Mouse (Mus musculus): ENCODE results near the gene Psmc1. TPM values are rescaled to one million over a fixed set of nuclear protein-coding genes. Genes with fewer than 3 reads are reported as not detected.
A peak's percentile ranks its signal among the peaks of the same experiment; 100 is the strongest.

The Psmc1 gene
- polyA plus RNA-seq (2014; fragmentation: Nextera tagmentation; extraction: Ambion mirVana), result 196 and 198 TPM in 2 replicates

DNA sequence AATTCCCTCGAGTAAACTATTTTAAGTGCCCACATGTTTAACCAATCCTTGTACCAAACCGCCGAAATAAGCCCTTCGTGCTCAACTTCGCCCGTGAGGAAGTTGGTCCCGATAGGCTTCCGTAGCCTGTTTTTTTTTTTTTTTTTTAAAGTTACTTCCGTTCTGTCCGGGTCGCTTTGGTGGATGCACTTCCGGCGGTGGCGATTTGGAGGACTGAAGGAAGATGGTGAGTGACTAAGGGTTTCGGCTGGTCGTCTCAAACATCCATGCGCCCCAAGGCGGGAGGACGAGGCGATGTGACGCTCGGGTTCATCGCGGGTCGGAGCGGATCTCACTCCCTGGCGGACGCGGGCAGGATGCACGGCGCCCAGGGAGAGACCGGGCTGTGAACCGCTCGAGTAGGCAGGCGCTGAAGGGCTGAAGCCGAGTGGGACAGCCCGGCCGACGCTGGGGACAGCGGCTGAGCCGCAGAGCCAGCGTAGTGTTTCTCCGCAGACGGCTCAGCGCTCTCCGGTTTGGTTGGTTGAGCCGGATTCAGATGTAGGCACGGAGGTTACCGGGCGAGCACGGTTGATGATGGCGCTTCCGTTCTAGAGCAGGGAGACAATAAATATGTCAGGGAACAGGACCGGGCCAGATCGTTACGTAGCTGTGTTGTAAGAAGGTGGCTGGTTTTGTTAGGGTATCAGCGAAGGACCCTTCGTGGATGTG, at the start of gene Psmc1:
Gene Psmc1, plus strand, starts transcription at position 169 of the 711 bp plus-strand sequence.
- Histone ChIP-seq H3K27me3 (ENCODE audit: control insufficient read depth, insufficient read depth, low read length) (no peaks in the 10 kb centered on the region), H3K4me2 (ENCODE audit: low read length) (peak within 1 kb of the TSS; percentile 87), H3K27ac (replicated peaks in 1 of 2; ENCODE audit: control insufficient read depth in 1 of 2, insufficient read depth in 1 of 2, low read depth in 2 of 2, low read length in 2 of 2) (peak within 1 kb of the TSS; percentile 71 to 90), H3K4me3 (ENCODE audit: control insufficient read depth in 1 of 2, insufficient read depth in 1 of 2, low read depth in 1 of 2, low read length in 2 of 2) (peak within 1 kb of the TSS; percentile 75 to 92), H3K9ac (ENCODE audit: low read length) (peak within 1 kb of the TSS; percentile 97), H3K9me3 (ENCODE audit: control insufficient read depth, low read length) (no peaks in the 10 kb centered on the region), H3K4me1 (ENCODE audit: control insufficient read depth in 2 of 2, insufficient read depth in 2 of 2, low read length in 2 of 2) (peaks cover 2 to 14% of the 10 kb centered on the region in 2 experiments; a peak in 3 of 4 replicates), H3K36me3 (ENCODE audit: control insufficient read depth, insufficient read depth, low read length) (peaks cover 34% of the 10 kb centered on the region)
- ATAC-seq (ENCODE audit: insufficient number of reproducible peaks, insufficient read depth, low FRiP score, low read depth), result peak; percentile 67
- WGBS, result under 1% methylated on average over 58 of the region's 58 CpGs

DNA sequence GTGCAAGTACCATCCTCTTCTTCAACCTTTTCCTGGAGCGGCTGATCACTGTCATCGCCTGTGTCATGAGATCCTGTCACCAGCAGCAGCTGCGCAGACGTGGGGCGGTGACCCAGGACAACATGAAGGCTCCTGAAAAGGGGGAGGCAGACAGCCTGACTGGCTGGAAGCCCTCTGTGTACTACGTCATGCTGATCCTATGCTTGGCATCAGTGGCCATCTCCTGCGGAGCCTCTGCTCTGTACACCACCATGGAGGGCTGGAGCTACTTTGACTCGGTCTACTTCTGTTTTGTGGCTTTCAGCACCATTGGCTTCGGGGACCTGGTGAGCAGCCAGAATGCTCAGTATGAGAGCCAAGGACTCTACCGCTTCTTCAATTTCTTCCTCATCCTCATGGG, 48.9 kb upstream of the Psmc1 start:
- no peaks in the 10 kb centered on the region for H3K36me3 ChIP-seq (ENCODE audit: control insufficient read depth, insufficient read depth, low read length)
- no peaks in the 10 kb centered on the region; a peak in 1 of 4 replicates for H3K4me1 ChIP-seq (ENCODE audit: control insufficient read depth in 2 of 2, insufficient read depth in 2 of 2, low read length in 2 of 2)
- ATAC-seq (ENCODE audit: insufficient number of reproducible peaks, insufficient read depth, low FRiP score, low read depth), result no peak
- 77% methylated on average over 10 of the region's 10 CpGs for WGBS
- no peak overlapping the region for H3K4me3 ChIP-seq (ENCODE audit: control insufficient read depth in 1 of 2, insufficient read depth in 1 of 2, low read depth in 1 of 2, low read length in 2 of 2)
- no peaks in the 10 kb centered on the region for H3K9me3 ChIP-seq (ENCODE audit: control insufficient read depth, low read length)
- H3K27me3 ChIP-seq (ENCODE audit: control insufficient read depth, insufficient read depth, low read length), result no peaks in the 10 kb centered on the region
- H3K4me2 ChIP-seq (ENCODE audit: low read length), result no peak overlapping the region
- H3K27ac ChIP-seq (replicated peaks in 1 of 2; ENCODE audit: control insufficient read depth in 1 of 2, insufficient read depth in 1 of 2, low read depth in 2 of 2, low read length in 2 of 2), result no peak overlapping the region
- H3K9ac ChIP-seq (ENCODE audit: low read length), result no peak overlapping the region

DNA sequence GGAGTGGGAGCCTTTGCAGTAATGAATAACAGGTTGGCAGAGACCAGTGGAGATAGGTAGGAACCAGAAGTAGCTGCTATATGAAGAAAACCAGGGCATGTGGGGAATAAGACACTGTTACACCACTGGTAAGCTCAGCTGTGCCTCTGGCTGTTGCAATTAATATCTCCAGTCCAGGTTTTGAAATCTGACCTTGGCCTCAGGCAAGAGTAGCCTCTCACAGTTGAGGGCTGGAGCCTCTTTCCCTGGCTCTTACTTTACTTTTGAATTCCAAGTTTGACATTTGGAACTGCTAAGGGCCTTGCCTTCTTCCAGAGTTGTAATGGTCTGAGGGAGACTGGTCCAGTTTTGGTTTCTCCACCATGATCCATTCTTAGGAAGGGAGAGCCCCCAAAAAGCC, 48.1 kb upstream of the Psmc1 start:
- H3K4me1 ChIP-seq (ENCODE audit: control insufficient read depth in 2 of 2, insufficient read depth in 2 of 2, low read length in 2 of 2), result no peaks in the 10 kb centered on the region; a peak in 1 of 4 replicates
- no peak overlapping the region for H3K9ac ChIP-seq (ENCODE audit: low read length)
- no peaks in the 10 kb centered on the region for H3K9me3 ChIP-seq (ENCODE audit: control insufficient read depth, low read length)
- H3K36me3 ChIP-seq (ENCODE audit: control insufficient read depth, insufficient read depth, low read length), result no peaks in the 10 kb centered on the region
- no peak overlapping the region for H3K27ac ChIP-seq (replicated peaks in 1 of 2; ENCODE audit: control insufficient read depth in 1 of 2, insufficient read depth in 1 of 2, low read depth in 2 of 2, low read length in 2 of 2)
- H3K27me3 ChIP-seq (ENCODE audit: control insufficient read depth, insufficient read depth, low read length), result no peaks in the 10 kb centered on the region
- no peak overlapping the region for H3K4me2 ChIP-seq (ENCODE audit: low read length)
- H3K4me3 ChIP-seq (ENCODE audit: control insufficient read depth in 1 of 2, insufficient read depth in 1 of 2, low read depth in 1 of 2, low read length in 2 of 2), result no peak overlapping the region
- no peak for ATAC-seq (ENCODE audit: insufficient number of reproducible peaks, insufficient read depth, low FRiP score, low read depth)

DNA sequence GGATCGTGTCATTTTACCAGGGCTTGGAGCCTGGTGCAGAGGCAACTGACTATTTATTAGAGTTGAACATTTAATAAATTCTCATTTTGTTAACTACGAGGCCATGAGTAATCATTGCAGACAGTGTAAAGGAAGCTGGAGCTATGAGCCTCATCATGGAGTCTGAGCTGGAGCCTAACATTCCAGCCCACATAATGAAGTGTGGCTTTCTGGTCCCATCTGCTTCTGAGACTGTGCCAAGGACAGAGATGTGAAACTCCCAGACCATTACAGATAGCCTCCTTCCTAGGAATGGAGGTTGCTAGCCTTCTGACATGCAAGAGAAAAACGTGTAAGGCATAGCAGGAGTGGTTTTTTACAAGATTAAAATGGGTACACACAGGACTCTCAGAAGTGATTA, 47.4 kb upstream of the Psmc1 start:
- Histone ChIP-seq H3K27ac (replicated peaks in 1 of 2; ENCODE audit: control insufficient read depth in 1 of 2, insufficient read depth in 1 of 2, low read depth in 2 of 2, low read length in 2 of 2) (no peak overlapping the region), H3K4me1 (ENCODE audit: control insufficient read depth in 2 of 2, insufficient read depth in 2 of 2, low read length in 2 of 2) (no peaks in the 10 kb centered on the region; a peak in 1 of 4 replicates), H3K27me3 (ENCODE audit: control insufficient read depth, insufficient read depth, low read length) (no peaks in the 10 kb centered on the region), H3K9me3 (ENCODE audit: control insufficient read depth, low read length) (no peaks in the 10 kb centered on the region), H3K36me3 (ENCODE audit: control insufficient read depth, insufficient read depth, low read length) (no peaks in the 10 kb centered on the region), H3K4me2 (ENCODE audit: low read length) (no peak overlapping the region), H3K4me3 (ENCODE audit: control insufficient read depth in 1 of 2, insufficient read depth in 1 of 2, low read depth in 1 of 2, low read length in 2 of 2) (no peak overlapping the region), H3K9ac (ENCODE audit: low read length) (no peak overlapping the region)
- WGBS, result 64% methylated on average over 3 of the region's 3 CpGs
- ATAC-seq (ENCODE audit: insufficient number of reproducible peaks, insufficient read depth, low FRiP score, low read depth), result no peak

DNA sequence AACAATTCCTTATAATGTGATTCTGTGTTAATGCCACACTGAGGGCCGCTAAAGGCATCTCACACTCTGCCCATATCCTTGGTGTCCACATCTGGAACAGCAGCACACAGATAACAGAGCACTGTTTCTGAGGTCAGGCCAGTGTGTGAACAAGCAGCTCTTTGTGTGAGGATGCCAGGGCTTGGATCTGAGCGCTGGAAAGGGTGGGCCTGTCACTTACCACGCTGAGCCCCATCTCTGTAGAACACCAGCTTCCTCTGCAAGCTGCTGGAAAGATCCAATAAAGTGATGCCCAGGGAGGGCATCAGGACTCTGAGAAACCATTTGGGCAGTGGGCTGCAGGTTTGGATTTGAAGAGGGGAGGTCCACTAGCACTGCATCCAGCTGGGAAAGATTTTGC, 44.8 kb upstream of the Psmc1 start:
- H3K4me3 ChIP-seq (ENCODE audit: control insufficient read depth in 1 of 2, insufficient read depth in 1 of 2, low read depth in 1 of 2, low read length in 2 of 2), result no peak overlapping the region
- WGBS, result 50% methylated on average over 3 of the region's 3 CpGs

DNA sequence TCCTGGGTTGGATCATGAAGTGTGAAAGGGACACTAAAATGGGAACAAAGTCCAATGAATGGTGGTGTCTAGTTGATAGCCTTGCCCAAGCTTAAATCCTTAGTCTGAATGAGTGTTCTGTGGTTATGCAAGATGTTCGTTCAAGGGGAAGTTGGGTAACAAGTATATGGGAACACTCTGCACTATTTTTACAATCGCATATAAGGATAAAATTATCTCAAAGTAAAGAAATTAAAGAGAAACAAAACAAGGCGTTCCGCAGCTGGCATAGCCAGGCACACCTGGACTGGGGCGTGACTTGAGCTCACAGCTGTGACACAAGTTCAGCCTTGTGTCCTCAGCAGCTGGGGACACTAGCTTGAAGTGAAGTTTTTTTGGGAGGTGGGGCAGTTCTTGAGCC, 42.5 kb upstream of the Psmc1 start:
- Histone ChIP-seq H3K4me1 (ENCODE audit: control insufficient read depth in 2 of 2, insufficient read depth in 2 of 2, low read length in 2 of 2) (no peaks in the 10 kb centered on the region; a peak in 1 of 4 replicates), H3K9ac (ENCODE audit: low read length) (no peak overlapping the region), H3K36me3 (ENCODE audit: control insufficient read depth, insufficient read depth, low read length) (no peaks in the 10 kb centered on the region), H3K27me3 (ENCODE audit: control insufficient read depth, insufficient read depth, low read length) (no peaks in the 10 kb centered on the region), H3K9me3 (ENCODE audit: control insufficient read depth, low read length) (no peaks in the 10 kb centered on the region), H3K4me2 (ENCODE audit: low read length) (no peak overlapping the region), H3K4me3 (ENCODE audit: control insufficient read depth in 1 of 2, insufficient read depth in 1 of 2, low read depth in 1 of 2, low read length in 2 of 2) (no peak overlapping the region), H3K27ac (replicated peaks in 1 of 2; ENCODE audit: control insufficient read depth in 1 of 2, insufficient read depth in 1 of 2, low read depth in 2 of 2, low read length in 2 of 2) (no peak overlapping the region)
- WGBS, result 84% methylated on average over 5 of the region's 5 CpGs
- ATAC-seq (ENCODE audit: insufficient number of reproducible peaks, insufficient read depth, low FRiP score, low read depth), result no peak

More for the DNA sequence above, 44.8 kb upstream of the Psmc1 start:
- Histone ChIP-seq H3K4me2 (ENCODE audit: low read length) (no peak overlapping the region), H3K4me1 (ENCODE audit: control insufficient read depth in 2 of 2, insufficient read depth in 2 of 2, low read length in 2 of 2) (no peaks in the 10 kb centered on the region; a peak in 1 of 4 replicates), H3K9ac (ENCODE audit: low read length) (no peak overlapping the region), H3K27me3 (ENCODE audit: control insufficient read depth, insufficient read depth, low read length) (no peaks in the 10 kb centered on the region), H3K36me3 (ENCODE audit: control insufficient read depth, insufficient read depth, low read length) (no peaks in the 10 kb centered on the region), H3K9me3 (ENCODE audit: control insufficient read depth, low read length) (no peaks in the 10 kb centered on the region), H3K27ac (replicated peaks in 1 of 2; ENCODE audit: control insufficient read depth in 1 of 2, insufficient read depth in 1 of 2, low read depth in 2 of 2, low read length in 2 of 2) (no peak overlapping the region; a peak in 1 of 4 replicates)
- no peak for ATAC-seq (ENCODE audit: insufficient number of reproducible peaks, insufficient read depth, low FRiP score, low read depth)

DNA sequence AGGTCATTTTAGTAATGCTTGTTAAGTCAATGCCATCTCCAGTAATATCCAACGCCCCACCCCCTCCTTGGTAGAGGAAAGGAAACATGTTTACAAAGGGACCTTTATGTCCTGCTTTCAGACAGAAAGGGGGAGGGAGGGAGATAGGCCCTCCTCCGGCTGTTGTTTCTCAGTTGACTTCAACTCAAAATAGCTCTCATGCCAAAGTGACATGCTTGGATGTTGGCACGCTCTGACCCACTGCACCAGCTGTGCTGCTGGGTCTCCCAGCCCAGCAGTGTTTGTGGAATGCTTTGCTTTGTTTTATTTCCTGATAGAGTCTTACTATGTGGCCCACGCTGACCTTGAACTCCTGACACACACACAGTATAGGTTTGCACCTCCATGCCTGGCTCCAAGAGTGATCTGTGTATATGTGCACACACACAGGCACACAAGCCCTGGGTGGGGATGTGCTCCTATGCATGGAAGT, 36.7 kb upstream of the Psmc1 start:
- 29% methylated on average over 4 of the region's 4 CpGs for whole genome bisulfite sequencing
- H3K4me3 ChIP-seq (ENCODE audit: control insufficient read depth in 1 of 2, insufficient read depth in 1 of 2, low read depth in 1 of 2, low read length in 2 of 2), result no peak overlapping the region
- no peaks in the 10 kb centered on the region for H3K4me1 ChIP-seq (ENCODE audit: control insufficient read depth in 2 of 2, insufficient read depth in 2 of 2, low read length in 2 of 2)
- peaks cover 2% of the 10 kb centered on the region; the same call in 1 of the 2 replicates for H3K9me3 ChIP-seq (ENCODE audit: control insufficient read depth, low read length)
- H3K27me3 ChIP-seq (ENCODE audit: control insufficient read depth, insufficient read depth, low read length), result no peaks in the 10 kb centered on the region
- no peaks in the 10 kb centered on the region for H3K36me3 ChIP-seq (ENCODE audit: control insufficient read depth, insufficient read depth, low read length)
- no peak overlapping the region for H3K9ac ChIP-seq (ENCODE audit: low read length)
- H3K27ac ChIP-seq (replicated peaks in 1 of 2; ENCODE audit: control insufficient read depth in 1 of 2, insufficient read depth in 1 of 2, low read depth in 2 of 2, low read length in 2 of 2), result no peak overlapping the region
- H3K4me2 ChIP-seq (ENCODE audit: low read length), result no peak overlapping the region
- no peak for ATAC-seq (ENCODE audit: insufficient number of reproducible peaks, insufficient read depth, low FRiP score, low read depth)
